Mouse (Mus musculus): ENCODE measurements around the gene Gm20721.

DNA sequence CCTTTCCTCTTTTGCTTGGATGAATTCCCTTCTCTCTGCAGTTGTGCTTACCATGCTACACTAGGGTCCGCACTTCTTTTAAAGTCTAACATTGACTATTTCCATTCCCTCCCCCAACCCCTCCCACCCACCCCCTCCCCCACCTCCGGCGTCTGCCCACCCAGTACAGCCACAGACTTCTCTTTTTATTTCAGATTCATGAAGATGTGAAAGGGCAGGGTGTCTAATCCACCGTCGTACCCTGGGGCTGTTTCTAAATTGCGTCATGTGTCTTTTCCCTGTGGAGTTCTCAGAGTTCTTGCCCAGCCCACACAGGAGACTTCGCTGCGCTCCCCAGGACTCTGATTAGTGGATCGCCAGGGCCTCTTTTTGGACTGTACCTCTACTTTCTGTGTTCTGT lies 46.0 kb upstream of the Gm20721 start:
- no peak for TF ChIP-seq PAX5 (IDR thresholded peaks at IDR 0.05; ENCODE audit: low read length)
- no peak for TF ChIP-seq POLR2A (IDR thresholded peaks at IDR 0.05; ENCODE audit: low read depth, low read length)
- TF ChIP-seq JUND (conservative IDR thresholded peaks at IDR 0.05; ENCODE audit: low read depth, low read length): no peak
- no peak for TF ChIP-seq MEF2A (IDR thresholded peaks at IDR 0.05; ENCODE audit: borderline replicate concordance, low read depth, low read length)
- no peak for TF ChIP-seq MXI1 (IDR thresholded peaks at IDR 0.05; ENCODE audit: low read depth, low read length)
- no peak for TF ChIP-seq ELF1 (IDR thresholded peaks at IDR 0.05; ENCODE audit: low read depth, low read length)
- TF ChIP-seq CHD1 (IDR thresholded peaks at IDR 0.05; ENCODE audit: low read depth, low read length): no peak
- TF ChIP-seq EP300 (IDR thresholded peaks at IDR 0.05; ENCODE audit: low read length): no peak
- no peak for TF ChIP-seq TCF12 (IDR thresholded peaks at IDR 0.05; ENCODE audit: low read depth, low read length)
- no peak for TF ChIP-seq CTCF (conservative IDR thresholded peaks at IDR 0.05 in 1 of 2, IDR thresholded peaks at IDR 0.05 in 1 of 2; ENCODE audit: low read depth in 2 of 2, low read length in 2 of 2)
